In genomic region chr4:54097543-54097942, GRCm38 (mm10) we compare ENCODE assay signal across 25 mouse cellular contexts.
DNase-seq lines count a peak whose midpoint lies in the region; ATAC-seq and TF ChIP-seq lines count a peak whose summit lies in the region.
"Had no signal": no experiment of that assay in that cellular context is flagged by ENCODE, and none has a peak within 500 bp of the region (broad histone marks: within the 10 kb centered on the region; RNA-seq: fewer than 3 reads in every experiment).

No protein-coding gene starts in this region.

- H3K4me2 ChIP-seq in stomach, postnatal 0 days (replicated peaks; ENCODE audit: low read depth), result no peak overlapping the region
- H3K4me2 ChIP-seq: embryonic facial prominence, embryonic 12.5 days; embryonic facial prominence, embryonic 15.5 days; heart, embryonic 12.5 days; heart, embryonic 15.5 days; hindbrain, embryonic 13.5 days; intestine, embryonic 15.5 days had no signal

- no peak overlapping the region for H3K9ac ChIP-seq in stomach, postnatal 0 days (ENCODE audit: low read length)
- H3K9ac ChIP-seq: embryonic facial prominence, embryonic 12.5 days; embryonic facial prominence, embryonic 15.5 days; forebrain, postnatal 0 days; heart, embryonic 12.5 days; heart, embryonic 15.5 days; hindbrain, embryonic 13.5 days; intestine, embryonic 15.5 days had no signal

- no peaks in the 10 kb centered on the region for H3K27me3 ChIP-seq in stomach, postnatal 0 days (ENCODE audit: control insufficient read depth, insufficient read depth, low read length)
- H3K27me3 ChIP-seq: embryonic facial prominence, embryonic 12.5 days; heart, embryonic 12.5 days; heart, embryonic 15.5 days; hindbrain, embryonic 13.5 days; intestine, embryonic 15.5 days had no signal

- H3K4me1 ChIP-seq in stomach, postnatal 0 days (replicated peaks; ENCODE audit: control insufficient read depth, insufficient read depth), result no peaks in the 10 kb centered on the region
- H3K4me1 ChIP-seq: heart, embryonic 12.5 days; heart, embryonic 15.5 days; hindbrain, embryonic 13.5 days; intestine, embryonic 15.5 days had no signal

- no peaks in the 10 kb centered on the region for H3K9me3 ChIP-seq in stomach, postnatal 0 days (ENCODE audit: control insufficient read depth, low read length)
- H3K9me3 ChIP-seq: embryonic facial prominence, embryonic 12.5 days; embryonic facial prominence, embryonic 15.5 days; heart, embryonic 12.5 days; heart, embryonic 15.5 days; hindbrain, embryonic 10.5 days; hindbrain, embryonic 13.5 days; intestine, embryonic 15.5 days had no signal

- no peaks in the 10 kb centered on the region for H3K36me3 ChIP-seq in stomach, postnatal 0 days (ENCODE audit: control insufficient read depth, insufficient read depth, low read length)
- H3K36me3 ChIP-seq: embryonic facial prominence, embryonic 12.5 days; embryonic facial prominence, embryonic 15.5 days; heart, embryonic 12.5 days; heart, embryonic 15.5 days; hindbrain, embryonic 10.5 days; hindbrain, embryonic 13.5 days; intestine, embryonic 15.5 days had no signal

- no peak for TF ChIP-seq EP300 in stomach, postnatal 0 days (optimal IDR thresholded peaks at IDR 0.05)

- H3K4me3 ChIP-seq in stomach, postnatal 0 days (ENCODE audit: low read depth, low read length), result no peak overlapping the region
- H3K4me3 ChIP-seq: embryonic facial prominence, embryonic 12.5 days; embryonic facial prominence, embryonic 15.5 days; gastrocnemius, adult 2 months; heart, embryonic 12.5 days; heart, embryonic 15.5 days; hindbrain, embryonic 10.5 days; hindbrain, embryonic 13.5 days; intestine, embryonic 15.5 days had no signal

- 42% methylated on average over 2 of the region's 2 CpGs for WGBS in stomach, postnatal 0 days

- no peak for TF ChIP-seq CTCF in stomach, postnatal 0 days (IDR thresholded peaks at IDR 0.05; ENCODE audit: low read depth)

- ATAC-seq in stomach, postnatal 0 days (ENCODE audit: low FRiP score, low TSS enrichment), result peak; percentile 88
- ATAC-seq: CD4-positive, CD25-positive, alpha-beta regulatory T cell, adult 4 months; forebrain, embryonic 14.5 days; forebrain, postnatal 0 days; hindbrain, embryonic 16.5 days; intestine, embryonic 15.5 days had no signal

- H3K27ac ChIP-seq in stomach, postnatal 0 days (replicated peaks), result no peak overlapping the region
- H3K27ac ChIP-seq: embryonic facial prominence, embryonic 12.5 days; embryonic facial prominence, embryonic 15.5 days; gastrocnemius, adult 2 months; heart, embryonic 15.5 days; hindbrain, embryonic 10.5 days; hindbrain, embryonic 13.5 days; intestine, embryonic 15.5 days had no signal

- peak; percentile 7 for DNase-seq in cerebellum, adult 11-12 months
- DNase-seq in cerebellum, adult 11 months, result no peak
- DNase-seq in cerebellum, postnatal 14 days, result peak; percentile 6
- no peak for DNase-seq in cerebellum, postnatal 25 days
- no peak for DNase-seq in stomach, postnatal 0 days (ENCODE audit: low spot score)
- no peak for DNase-seq in embryo, embryonic 11 days
- DNase-seq: adrenal gland, postnatal 10 days; forebrain, postnatal 0 days; gastrocnemius, adult 2 months; gastrocnemius, postnatal 25 days; heart, adult 18-20 months; heart, postnatal 10 days; heart, postnatal 36 days; kidney, adult 11 months; kidney, adult 8-10 months had no signal

Comparison
In these comparisons a context has a peak if more than half of its experiments do, and no peak if none do; other contexts are left out.
1. DNase-seq: peak in cerebellum, adult 11-12 months (single experiment) and cerebellum, postnatal 14 days (2 of 2); none in cerebellum, adult 11 months (single experiment), cerebellum, postnatal 25 days (0 of 2), stomach, postnatal 0 days (single experiment) and embryo, embryonic 11 days (single experiment).